Mouse (Mus musculus) left cerebral cortex, postnatal 4 days (tissue): ENCODE data around the gene Pop5. TPM values are rescaled to one million over a fixed set of nuclear protein-coding genes. Genes with fewer than 3 reads are reported as not detected.

Experiments
- DNase-seq: peaks from one replicate; pipeline ENCODE4 v3.0.0-alpha.2; 2022
- intact Hi-C: fragments of 180-260 bp; cut with DNase I; formaldehyde crosslinking; loops from one replicate; pipeline ENCODE4 v1.15.1; 2025
- total RNA-seq, 2 experiments: library from RNA; stranded (reverse); gene quantifications; 2 replicates each; pipeline ENCODE4 v1.2.3; 2021

Gene Pop5
- total RNA-seq, 2 experiments from 2014 or later: 27.4 to 31.8 TPM

GRCm38 (mm10) chr5:115212861-115213260 is 22.8 kb upstream of the Pop5 start:
- intact Hi-C loops: no loop called here
- DNase-seq: no peak

GRCm38 (mm10) chr5:115214864-115215263 is 20.8 kb upstream of the Pop5 start:
- peak; percentile 66 for DNase-seq
- intact Hi-C loops: no loop called here

DNA sequence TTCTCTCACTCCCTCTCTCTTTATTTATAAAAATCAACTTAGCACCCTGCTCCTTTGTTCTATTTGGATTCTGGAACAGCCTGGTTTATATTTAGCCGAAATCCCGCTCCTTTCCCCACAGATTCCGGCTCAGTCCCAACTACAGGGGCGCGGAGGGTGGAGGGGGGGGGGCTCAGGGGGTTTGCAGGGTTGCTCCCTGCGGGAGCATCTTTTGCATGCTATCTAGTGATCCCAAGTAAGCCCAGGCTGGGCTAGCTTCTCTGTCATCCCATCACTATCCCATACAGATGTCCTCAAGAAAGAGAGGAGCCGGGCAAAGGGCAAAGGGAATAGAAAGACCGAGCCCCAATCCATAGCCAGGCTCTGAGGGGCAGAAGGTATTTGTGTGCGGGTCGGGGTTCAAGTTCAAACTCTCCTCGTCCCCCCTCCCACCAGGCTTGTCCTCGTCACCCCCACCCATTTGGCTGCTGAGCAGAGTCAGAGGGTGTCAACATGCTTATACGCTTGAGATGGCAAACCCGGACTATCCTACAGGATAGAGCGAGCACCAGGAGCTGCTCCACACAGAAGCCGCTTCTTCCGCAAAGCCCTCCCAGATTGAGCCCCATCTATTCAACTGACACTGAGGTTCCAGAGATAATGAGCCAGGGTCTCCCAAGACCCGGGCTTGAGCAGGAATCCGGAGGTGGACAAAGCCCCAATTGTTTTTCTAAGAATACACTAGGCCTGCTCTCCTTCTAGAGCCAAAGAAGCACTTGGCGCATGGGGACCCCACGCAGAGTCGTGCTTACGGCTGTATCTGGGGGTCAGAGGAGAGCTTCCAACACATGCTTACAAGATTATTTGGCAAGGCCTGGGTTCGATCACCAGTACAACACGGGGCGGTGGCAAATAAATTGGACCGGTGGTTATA is 20.1 kb upstream of the Pop5 start:
- no peak for DNase-seq
- intact Hi-C loops: no loop called here

DNA sequence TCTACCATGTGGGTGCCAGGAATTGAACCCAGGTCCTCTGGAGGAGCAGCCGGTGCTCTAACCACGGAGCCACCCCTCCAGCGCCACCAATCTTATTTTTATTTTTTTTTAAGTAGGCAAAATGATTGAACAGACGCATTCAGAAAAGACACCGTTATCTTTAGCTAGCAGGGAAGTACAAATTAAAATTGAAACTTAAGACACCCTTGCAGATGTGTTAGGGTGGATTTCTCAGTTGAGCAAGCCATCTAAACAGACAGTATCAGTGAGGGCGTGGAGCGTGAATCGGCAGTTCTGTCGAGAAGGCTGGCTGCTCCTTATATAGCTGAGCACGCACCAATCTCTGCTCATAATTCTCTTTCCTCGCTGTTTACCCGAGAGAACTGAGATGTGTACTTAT is 17.6 kb upstream of the Pop5 start:
- no peak for DNase-seq
- intact Hi-C loops: no loop called here

DNA sequence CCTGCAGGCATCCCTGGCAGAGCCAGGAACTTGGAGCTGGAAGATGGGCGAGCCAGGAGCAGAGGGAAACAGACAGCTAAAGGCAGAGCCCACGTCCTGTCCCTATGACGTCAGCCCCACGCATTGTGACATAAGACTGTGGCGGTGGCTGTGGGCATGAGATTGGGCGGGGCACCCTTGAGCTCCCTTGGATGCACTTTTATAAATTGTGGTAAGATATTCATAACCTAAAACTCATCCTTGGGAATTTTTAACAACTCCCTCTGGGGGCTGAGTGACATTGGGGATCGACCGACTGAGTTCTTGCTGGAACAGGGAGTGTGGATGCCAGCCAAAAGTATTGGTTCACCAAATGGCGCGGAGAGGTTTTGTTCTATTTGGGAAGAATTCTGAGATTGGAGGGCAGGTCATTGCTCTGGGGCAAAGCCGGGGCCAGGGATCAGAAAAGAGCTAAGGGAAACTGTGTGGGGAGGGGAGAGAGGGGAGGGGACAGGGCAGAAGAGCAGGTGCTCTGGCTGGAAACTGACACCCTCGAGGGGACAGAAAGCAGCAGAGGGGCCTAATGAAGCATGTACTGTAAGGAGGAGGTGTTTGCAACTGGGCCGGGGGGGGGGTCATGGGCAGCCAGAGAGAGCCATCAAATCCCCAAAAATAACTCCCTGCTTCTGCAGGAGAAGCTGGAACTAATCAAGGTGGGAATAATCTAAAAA is 14.6 kb upstream of the Pop5 start:
- intact Hi-C loops: no loop called here
- DNase-seq: peak; percentile 70

DNA sequence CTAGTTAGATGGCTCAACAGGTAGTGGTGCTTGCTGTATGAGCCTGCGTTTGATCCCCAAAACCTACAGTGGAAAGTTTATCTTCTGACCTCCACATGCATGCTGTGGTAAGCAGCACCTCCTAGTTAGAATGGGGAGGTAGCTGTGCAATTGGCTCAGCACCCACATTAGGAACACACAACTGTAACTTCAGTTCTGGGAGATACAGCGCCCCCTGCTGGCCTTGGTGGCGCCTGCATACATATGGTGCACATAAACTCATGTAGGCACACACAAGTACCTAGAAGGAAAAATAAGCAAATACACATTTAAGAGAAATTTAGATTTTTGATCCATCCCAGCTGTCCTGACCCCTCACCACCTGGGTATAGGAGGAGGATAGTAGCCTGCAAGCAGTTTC is 13.2 kb upstream of the Pop5 start:
- intact Hi-C loops: no loop called here
- DNase-seq: no peak

- no peak for DNase-seq
These were observed 4.6 kb upstream of the Pop5 start for GRCm38 (mm10) chr5:115230830-115231551.

DNA sequence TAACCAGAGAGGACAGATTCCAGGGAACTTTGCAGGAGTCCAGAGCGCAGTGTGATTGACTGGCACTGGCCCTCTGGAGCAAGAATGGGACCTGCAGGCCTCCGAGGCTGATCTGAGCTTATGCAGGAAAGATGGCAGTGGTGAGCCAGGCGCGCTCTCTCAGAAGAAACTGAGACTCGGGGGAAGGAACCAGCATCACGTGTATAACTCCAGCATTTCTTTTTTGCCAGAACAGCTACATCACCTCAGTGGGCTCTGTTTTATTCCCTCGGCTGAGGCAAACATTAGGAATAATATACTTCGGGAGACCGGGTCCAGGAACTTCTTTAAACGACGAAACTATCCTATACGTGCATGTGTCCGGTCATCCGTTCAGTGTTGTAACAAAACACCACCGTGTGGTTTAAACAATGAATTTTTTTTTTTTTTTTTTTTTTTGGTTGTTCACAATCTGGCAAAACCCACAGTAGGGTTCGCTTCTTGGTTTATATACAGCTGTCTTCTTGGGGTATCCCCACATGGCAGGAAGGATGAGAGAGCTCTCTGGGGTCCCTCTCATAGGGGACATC is 4.0 kb upstream of the Pop5 start:
- intact Hi-C loops: loop anchor here (10.0 kb wide), 1 partner anchor 107 kb away; no protein-coding TSS in a partner anchor
- DNase-seq: no peak

More at GRCm38 (mm10) chr5:115230830-115231551, 4.6 kb upstream of the Pop5 start:
- intact Hi-C loops: loop anchor here (10.0 kb wide), 1 partner anchor 106 kb away; no protein-coding TSS in a partner anchor

GRCm38 (mm10) chr5:115232516-115232915 is 3.1 kb upstream of the Pop5 start:
- intact Hi-C loops: loop anchor here (10.0 kb wide), 1 partner anchor 108 kb away; no protein-coding TSS in a partner anchor
- no peak for DNase-seq

- no peak for DNase-seq
- intact Hi-C loops: loop anchor here (10.0 kb wide), 1 partner anchor 108 kb away; no protein-coding TSS in a partner anchor
These were observed 2.4 kb upstream of the Pop5 start for GRCm38 (mm10) chr5:115233031-115233780.

GRCm38 (mm10) chr5:115234519-115234918 is 1.1 kb upstream of the Pop5 start:
- intact Hi-C loops: loop anchor here (10.0 kb wide), 1 partner anchor 110 kb away; no protein-coding TSS in a partner anchor
- no peak for DNase-seq

DNA sequence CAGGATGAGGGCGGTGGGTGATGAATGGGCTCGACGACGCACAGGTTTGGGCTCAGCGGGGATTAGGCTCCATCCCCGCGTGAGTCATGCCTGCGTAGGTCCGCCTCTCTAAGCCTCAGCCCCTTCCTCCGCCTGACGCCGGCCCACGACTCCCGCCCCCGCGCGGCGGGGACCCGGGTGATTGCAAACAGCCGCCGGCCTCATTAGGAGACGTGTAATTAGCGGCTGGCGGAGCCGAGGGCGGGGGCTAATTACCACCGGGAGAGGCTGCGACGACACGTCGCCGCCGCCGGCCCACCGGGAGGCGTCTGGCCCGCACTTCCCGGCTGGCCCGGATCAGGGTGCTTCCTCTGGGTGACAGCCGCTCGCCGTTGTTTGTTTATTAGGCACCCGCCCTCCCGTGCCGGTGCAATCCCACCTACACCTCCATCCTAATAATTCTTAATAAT is 289 bp upstream of the Pop5 start:
- peak; percentile 46 for DNase-seq
- intact Hi-C loops: loop anchor here (5.0 to 10.0 kb wide), 2 partner anchors 43 to 111 kb away; partner anchors contain the start of gene Cabp1

DNA sequence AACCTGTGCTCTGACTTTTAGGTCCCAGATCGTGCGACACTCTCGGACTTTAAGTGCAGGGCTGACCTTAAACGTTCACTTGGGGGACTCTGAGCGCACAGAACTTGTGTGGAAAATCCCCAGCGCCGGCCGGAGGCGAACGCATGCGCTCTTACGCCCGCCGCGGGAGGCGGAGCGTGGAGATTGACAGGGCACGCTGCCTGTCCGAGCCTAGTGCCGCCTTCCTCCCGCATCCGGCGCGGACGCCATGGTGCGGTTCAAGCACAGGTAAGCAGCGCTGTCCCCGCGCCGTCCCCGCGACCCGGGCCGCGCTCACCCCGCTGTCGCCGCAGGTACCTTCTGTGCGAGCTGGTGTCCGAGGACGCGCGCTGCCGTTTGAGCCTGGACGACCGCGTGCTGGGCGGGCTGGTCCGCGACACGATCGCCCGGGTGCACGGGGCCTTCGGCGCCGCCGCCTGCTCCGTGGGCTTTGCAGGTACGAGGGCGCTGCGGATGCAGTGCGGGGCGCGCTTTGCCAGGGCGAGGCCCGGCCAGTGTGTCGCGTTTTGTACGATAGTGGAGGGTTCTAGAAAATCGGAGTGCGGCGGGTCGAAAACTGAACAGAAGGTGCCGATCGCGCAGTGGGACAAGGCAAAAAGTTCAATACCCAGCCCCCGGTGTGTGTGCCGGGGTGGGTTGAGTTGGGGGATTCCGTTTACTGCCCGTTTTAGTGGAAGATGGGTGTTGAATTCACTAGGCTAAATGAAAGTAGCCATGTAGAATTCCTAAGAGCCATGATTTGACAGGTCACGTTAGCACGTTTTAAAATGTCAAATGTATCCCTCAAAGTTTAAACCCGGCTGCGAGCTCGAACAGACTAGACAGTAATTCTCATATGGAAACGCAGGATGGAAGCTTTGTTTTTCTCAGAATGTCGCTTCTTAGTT is 2.4 kb downstream of the Pop5 start:
- peak; percentile 89 for DNase-seq
- intact Hi-C loops: loop anchor here (5.0 to 10.0 kb wide), 2 partner anchors 46 to 113 kb away; partner anchors contain the start of gene Cabp1

GRCm38 (mm10) chr5:115238729-115239195 is 3.1 kb downstream of the Pop5 start:
- DNase-seq: no peak
- intact Hi-C loops: loop anchor here (5.0 to 10.0 kb wide), 2 partner anchors 46 to 114 kb away; partner anchors contain the start of gene Cabp1

DNA sequence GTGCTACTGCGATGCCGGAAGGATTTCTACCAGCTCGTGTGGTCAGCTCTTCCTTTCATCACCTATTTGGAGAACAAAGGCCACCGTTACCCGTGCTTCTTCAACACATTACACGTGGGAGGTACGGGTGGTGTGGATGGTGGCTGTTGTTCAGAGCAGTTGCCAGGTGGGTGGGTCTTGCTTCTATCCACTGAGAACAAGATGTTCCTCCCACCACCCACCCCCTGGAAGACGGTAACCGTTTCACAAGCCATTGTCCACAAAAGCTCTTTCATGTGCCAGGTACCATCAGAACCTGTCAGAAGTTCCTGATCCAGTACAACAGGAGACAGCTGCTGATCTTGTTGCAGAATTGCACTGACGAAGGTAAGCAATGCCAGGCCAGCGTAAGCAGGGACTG is 4.6 kb downstream of the Pop5 start:
- DNase-seq: no peak
- intact Hi-C loops: no loop called here

DNA sequence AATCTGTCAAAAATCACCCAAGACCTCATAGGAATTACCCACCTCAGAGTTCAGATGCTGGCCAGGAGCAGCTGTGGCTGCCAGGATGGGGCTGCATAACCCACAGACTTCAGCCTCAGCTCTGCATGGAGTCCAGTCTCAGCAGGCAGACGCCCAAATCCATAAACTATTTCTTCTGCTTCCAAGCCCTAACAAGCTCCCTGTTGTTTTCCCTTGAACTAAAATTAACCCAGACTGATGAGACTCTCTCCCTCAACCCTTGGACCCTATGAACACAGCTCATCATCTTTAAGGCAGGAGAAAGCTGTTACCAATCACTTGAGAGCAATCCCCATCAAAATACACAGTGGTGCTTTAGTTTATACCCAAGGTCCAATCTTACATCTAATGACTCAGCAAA is 19.8 kb downstream of the Pop5 start:
- no peak for DNase-seq
- intact Hi-C loops: no loop called here

DNA sequence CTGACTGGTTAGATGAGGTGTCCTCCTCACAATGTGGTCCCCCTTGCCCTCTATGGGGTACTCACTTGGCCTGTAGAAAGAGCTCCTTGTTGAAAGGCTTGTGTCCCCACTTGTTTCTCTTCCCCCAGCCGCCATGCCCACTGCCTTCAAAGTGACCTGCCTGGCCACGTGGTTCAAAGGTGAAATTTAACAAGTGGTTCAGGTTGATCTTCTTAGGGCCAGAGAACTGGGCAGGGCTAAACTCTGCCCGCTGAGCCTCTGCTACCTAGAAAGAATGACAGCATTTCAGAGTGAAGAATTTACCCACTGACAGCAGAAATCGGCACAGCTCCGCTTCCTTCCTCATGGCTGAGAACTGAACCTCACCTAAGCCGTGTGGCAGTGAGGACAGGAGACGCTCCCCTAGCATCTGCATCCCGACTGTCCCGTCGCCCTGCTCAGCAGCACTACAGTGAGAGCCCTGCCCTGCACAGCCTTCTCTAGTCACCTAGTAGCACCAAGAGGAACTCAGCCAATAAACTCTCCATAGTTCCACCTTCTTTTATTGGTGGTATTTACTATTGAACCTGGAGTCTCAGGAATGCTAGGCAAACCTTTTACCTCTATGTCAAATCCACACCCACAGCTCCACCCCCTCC is 21.4 kb downstream of the Pop5 start:
- no peak for DNase-seq
- intact Hi-C loops: no loop called here

- intact Hi-C loops: no loop called here
- no peak for DNase-seq
These were observed 24.7 kb downstream of the Pop5 start for GRCm38 (mm10) chr5:115260356-115260755.
